Mouse (Mus musculus) thymus, adult 2 months (tissue): Measurements from ENCODE around the gene Trpc2. TPM values are rescaled to one million over a fixed set of nuclear protein-coding genes. Genes with fewer than 3 reads are reported as not detected.
A peak's percentile ranks its signal among the peaks of the same experiment; 100 is the strongest.

Source experiments
- DNase-seq: peaks from one replicate; pipeline ENCODE4 v3.0.0; 2021
- H3K27ac ChIP-seq: fragments of 200-500 bp; 2 replicates; pipeline ENCODE4 v1.5.1; 2012; ENCODE audit warnings: low read length, control low read depth; ENCODE audit not compliant: control insufficient read depth, insufficient read depth
- H3K27me3 ChIP-seq: fragments of 200-500 bp; 2 replicates; pipeline ENCODE4 v1.6.1; 2012; ENCODE audit warnings: mild to moderate bottlenecking, low read length, moderate library complexity, mixed read lengths; ENCODE audit not compliant: control insufficient read depth, insufficient read depth
- H3K36me3 ChIP-seq: fragments of 200-500 bp; 2 replicates; pipeline ENCODE4 v1.6.1; 2012; ENCODE audit warnings: mild to moderate bottlenecking, low read length, moderate library complexity; ENCODE audit not compliant: control insufficient read depth, insufficient read depth
- H3K4me1 ChIP-seq: fragments of 200-500 bp; replicated peaks from 2 replicates; pipeline ENCODE4 v1.6.1; 2012; ENCODE audit warnings: low read length; ENCODE audit not compliant: control insufficient read depth, insufficient read depth
- H3K4me3 ChIP-seq: fragments of 200-500 bp; 2 replicates; pipeline ENCODE4 v1.5.1; 2012; ENCODE audit warnings: mild to moderate bottlenecking, low read length, control low read depth, moderate library complexity; ENCODE audit not compliant: control insufficient read depth, insufficient read depth
- CTCF ChIP-seq: fragments of 200-500 bp; IDR thresholded peaks from 2 replicates; pipeline ENCODE4 v1.5.1; 2012; ENCODE audit warnings: mild to moderate bottlenecking, control low read depth, low read length, moderate library complexity, borderline replicate concordance; ENCODE audit not compliant: control insufficient read depth, poor library complexity, insufficient read depth; ENCODE audit errors: extremely low read depth
- POLR2A ChIP-seq: fragments of 200-500 bp; IDR thresholded peaks from 2 replicates; pipeline ENCODE4 v1.6.1; 2012; ENCODE audit warnings: mild to moderate bottlenecking, low read length, control low read depth, moderate library complexity; ENCODE audit not compliant: control insufficient read depth, poor library complexity, insufficient read depth; ENCODE audit errors: extremely low read depth
- WGBS: fragments of 180-500 bp; shearing (Covaris S2); methylation state at CpG from one replicate; pipeline ENCODE4 v1.1.7; 2018; 5-methylcytosine and 5-hydroxymethylcytosine counted together
- polyA plus RNA-seq: library from polyadenylated mRNA; depleted of rRNA; stranded (reverse); fragments of >200 nt; gene quantifications from 2 replicates; pipeline ENCODE4 v1.2.3, GENCODE M21; 2012

Trpc2 gene
- polyA plus RNA-seq, 1 experiment = 0.92 TPM

DNA sequence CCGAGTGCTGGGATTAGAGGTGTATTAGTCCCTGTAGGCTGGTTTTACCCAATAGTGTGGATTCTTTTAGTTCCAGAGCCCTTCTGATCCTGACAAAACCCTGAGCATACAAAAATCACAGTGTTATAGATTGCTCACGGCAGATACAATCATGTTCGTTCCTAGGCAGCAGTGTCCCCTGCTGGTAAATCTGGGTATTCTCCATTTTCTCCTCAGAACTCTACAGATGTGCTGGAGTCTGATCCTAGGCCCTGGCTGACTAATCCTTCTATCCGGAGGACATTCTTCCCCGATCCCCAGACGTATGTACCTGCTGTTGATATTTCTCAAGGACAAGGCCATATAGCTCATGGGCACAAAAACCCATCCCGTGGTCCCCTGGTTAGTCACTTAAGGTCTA, 4.4 kb upstream of the Trpc2 start:
- DNase-seq = peak; percentile 30
- WGBS = 88% methylated on average over 7 of the region's 7 CpGs
- H3K27me3 ChIP-seq = no peaks in the 10 kb centered on the region
- H3K4me1 ChIP-seq = no peaks in the 10 kb centered on the region
- H3K27ac ChIP-seq = no peak overlapping the region
- no peak overlapping the region for H3K4me3 ChIP-seq
- peaks cover 56% of the 10 kb centered on the region for H3K36me3 ChIP-seq
- TF ChIP-seq POLR2A (no peak), CTCF (no peak)

DNA sequence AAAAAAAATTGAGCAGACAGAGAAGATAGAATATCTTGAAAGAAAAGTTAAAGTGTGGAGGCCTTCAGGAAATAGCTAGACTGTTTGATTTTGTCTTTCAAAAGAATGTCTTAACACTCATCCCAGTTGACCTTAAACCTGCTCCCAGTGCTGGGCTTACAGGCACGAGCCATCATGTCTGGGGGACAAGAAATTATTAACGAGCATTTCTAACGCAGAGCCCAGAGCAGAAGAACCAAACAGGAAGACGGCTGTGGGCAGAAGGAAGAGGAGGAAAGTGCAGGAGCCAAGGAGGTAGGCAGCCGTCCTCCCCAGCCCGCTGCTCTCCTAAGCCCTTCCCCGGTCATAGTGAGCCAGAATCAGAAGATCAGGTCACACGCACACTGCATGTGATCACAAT, 2.6 kb upstream of the Trpc2 start:
- WGBS = 98% methylated on average over 8 of the region's 8 CpGs
- TF ChIP-seq CTCF (no peak), POLR2A (no peak)
- H3K4me1 ChIP-seq = no peaks in the 10 kb centered on the region
- no peak for DNase-seq
- H3K27ac ChIP-seq = no peak overlapping the region
- no peaks in the 10 kb centered on the region for H3K27me3 ChIP-seq
- peaks cover 42% of the 10 kb centered on the region for H3K36me3 ChIP-seq
- H3K4me3 ChIP-seq = no peak overlapping the region

DNA sequence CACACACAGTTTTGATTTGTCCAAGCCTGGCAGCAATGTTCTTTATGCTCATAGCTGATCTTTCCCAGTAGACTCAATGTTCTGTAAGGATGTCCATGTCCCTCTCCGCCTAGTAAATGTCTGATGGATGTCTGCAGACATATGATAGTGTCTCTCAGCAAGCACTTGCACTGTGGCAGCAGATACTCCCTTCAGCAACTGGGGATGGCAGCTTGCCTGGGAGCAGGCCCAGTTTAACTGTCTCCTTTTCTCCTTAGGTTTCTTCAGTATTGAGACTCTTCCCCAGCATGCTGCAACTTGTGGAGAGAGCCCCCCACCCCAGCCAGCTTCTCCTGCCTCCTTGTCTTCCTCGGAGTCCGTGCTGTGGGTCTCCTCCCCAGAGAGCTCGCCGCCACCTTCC, 1.1 kb upstream of the Trpc2 start:
- peaks cover 38% of the 10 kb centered on the region for H3K36me3 ChIP-seq
- no peaks in the 10 kb centered on the region for H3K4me1 ChIP-seq
- no peak overlapping the region for H3K27ac ChIP-seq
- 99% methylated on average over 5 of the region's 5 CpGs for WGBS
- no peak for TF ChIP-seq CTCF
- H3K27me3 ChIP-seq = no peaks in the 10 kb centered on the region
- H3K4me3 ChIP-seq = no peak overlapping the region
- no peak for DNase-seq

DNA sequence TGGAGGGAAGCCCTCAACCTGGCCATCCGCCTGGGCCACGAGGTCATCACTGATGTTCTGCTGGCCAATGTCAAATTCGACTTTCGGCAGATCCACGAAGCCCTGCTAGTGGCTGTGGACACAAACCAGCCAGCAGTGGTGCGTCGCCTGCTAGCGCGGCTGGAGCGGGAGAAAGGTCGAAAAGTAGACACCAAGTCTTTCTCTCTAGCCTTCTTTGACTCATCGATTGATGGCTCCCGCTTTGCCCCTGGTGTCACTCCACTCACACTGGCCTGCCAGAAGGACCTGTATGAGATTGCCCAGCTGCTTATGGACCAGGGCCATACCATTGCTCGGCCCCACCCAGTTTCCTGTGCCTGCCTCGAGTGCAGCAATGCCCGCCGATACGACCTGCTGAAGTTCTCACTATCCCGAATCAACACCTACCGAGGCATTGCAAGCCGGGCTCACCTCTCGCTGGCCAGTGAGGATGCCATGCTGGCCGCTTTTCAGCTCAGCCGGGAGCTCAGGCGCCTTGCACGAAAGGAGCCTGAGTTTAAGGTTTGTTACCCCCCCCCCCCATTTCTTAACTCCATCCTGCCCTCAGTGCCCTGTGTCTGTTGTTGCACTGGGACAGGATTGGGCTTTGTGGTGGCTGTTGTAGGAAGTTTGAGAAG, 1.3 kb downstream of the Trpc2 start:
- Histone ChIP-seq H3K4me3 (no peak overlapping the region), H3K4me1 (0 out of 2 replicates have a peak, but pooled peaks cover 1% of the 10 kb centered on the region), H3K27ac (no peak overlapping the region), H3K36me3 (peaks cover 28% of the 10 kb centered on the region), H3K27me3 (no peaks in the 10 kb centered on the region)
- WGBS = 96% methylated on average over 26 of the region's 26 CpGs
- no peak for TF ChIP-seq CTCF
- no peak for TF ChIP-seq POLR2A
- DNase-seq = no peak

DNA sequence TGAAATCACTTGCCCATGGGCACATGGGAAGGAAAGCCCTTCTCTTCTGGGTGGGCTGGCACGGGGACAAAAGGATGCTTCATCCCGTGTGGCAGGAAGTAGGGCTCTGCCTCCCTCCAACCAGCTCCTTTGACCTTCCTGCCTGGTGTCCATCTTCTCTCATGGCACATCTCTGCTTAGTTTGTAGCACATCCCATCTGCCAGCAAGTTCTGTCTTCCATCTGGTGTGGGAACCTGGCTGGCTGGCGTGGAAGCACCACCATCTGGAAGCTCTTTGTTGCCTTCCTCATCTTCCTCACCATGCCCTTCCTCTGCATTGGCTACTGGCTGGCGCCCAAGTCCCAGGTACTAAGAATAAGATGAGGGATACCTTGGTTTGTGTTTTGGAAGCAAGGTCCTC, 4.4 kb downstream of the Trpc2 start:
- no peak overlapping the region for H3K27ac ChIP-seq
- 85% methylated on average over 4 of the region's 4 CpGs for WGBS
- H3K4me1 ChIP-seq = 0 out of 2 replicates have a peak, but pooled peaks cover 2% of the 10 kb centered on the region
- TF ChIP-seq CTCF (no peak), POLR2A (no peak)
- H3K4me3 ChIP-seq = no peak overlapping the region
- DNase-seq = no peak
- H3K36me3 ChIP-seq = peaks cover 2% of the 10 kb centered on the region; the same call in 1 of the 2 replicates
- no peaks in the 10 kb centered on the region for H3K27me3 ChIP-seq

DNA sequence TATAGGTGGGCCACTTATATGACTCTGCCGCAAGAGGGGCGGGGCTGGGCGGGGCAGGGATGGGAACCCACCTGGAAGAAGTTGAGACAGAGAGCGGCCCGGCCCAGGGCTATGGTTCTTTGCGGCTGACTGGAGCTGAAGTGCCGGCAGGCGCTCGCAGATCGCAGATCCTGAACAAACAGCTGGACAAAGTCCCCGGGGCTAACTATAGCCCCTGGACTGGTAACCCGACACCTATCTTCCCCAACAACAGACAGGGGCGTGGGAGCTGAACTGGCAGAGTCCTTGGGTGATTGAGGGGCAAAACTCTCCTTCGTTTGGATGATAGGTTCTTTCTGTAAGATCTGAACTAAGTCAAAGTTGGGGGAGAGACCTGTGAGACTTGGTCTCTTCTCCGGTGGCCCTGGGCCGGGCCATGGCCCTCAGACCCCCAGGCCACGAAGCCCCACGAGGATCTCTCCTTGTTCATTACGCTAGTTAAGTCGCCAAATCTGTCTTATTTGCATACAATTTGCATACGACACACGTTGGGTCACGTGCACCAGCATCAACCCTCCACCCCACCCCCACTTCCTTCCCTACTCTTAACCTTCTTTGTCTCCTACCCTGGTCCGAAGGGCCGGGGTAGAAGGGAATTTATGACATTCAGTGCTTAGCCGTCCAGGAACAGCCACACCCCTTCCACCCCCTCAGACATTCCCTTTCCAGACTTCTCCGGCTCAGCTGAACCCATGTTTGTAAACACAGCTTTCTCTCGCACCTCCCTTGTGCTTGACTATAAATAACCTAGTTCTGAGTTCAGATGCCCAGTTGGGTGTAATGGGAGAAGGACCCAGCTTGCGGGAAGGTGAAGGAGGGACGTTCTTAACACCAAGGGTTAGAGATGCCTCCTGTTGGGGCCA, 17.1 kb downstream of the Trpc2 start:
- H3K27me3 ChIP-seq = no peaks in the 10 kb centered on the region
- H3K27ac ChIP-seq = peak overlapping the region; percentile 51; the same call in 1 of the 2 replicates
- H3K4me1 ChIP-seq = peaks cover 23% of the 10 kb centered on the region
- no peaks in the 10 kb centered on the region for H3K36me3 ChIP-seq
- WGBS = 17% methylated on average over 30 of the region's 30 CpGs
- TF ChIP-seq CTCF (no peak), POLR2A (no peak)
- peak overlapping the region; percentile 50 for H3K4me3 ChIP-seq
- peak; percentile 54 for DNase-seq
